Mouse (Mus musculus) G1E (cell line): ENCODE results near the gene Shmt2.
A peak's percentile ranks its signal among the peaks of the same experiment; 100 is the strongest.

Experiments
- CTCF ChIP-seq: IDR thresholded peaks from 2 replicates; pipeline ENCODE4 v1.5.1; 2012; ENCODE audit warnings: low read depth, low read length, inconsistent platforms, mixed read lengths
- GATA1 ChIP-seq: IDR thresholded peaks from 2 replicates; pipeline ENCODE4 v1.6.1; 2012; ENCODE audit warnings: borderline replicate concordance, low read length, inconsistent platforms, mixed read lengths
- GATA2 ChIP-seq: IDR thresholded peaks from 2 replicates; pipeline ENCODE4 v1.6.1; 2012; ENCODE audit warnings: low read depth, low read length, inconsistent platforms, borderline replicate concordance
- POLR2AphosphoS5 ChIP-seq: IDR thresholded peaks from 2 replicates; pipeline ENCODE4 v1.6.1; 2012; ENCODE audit warnings: low read depth, low read length, inconsistent platforms; ENCODE audit not compliant: insufficient replicate concordance
- TAL1 ChIP-seq: conservative IDR thresholded peaks from 2 replicates; pipeline ENCODE4 v1.6.1; 2012; ENCODE audit warnings: low read depth, low read length, inconsistent platforms, mixed read lengths

DNA sequence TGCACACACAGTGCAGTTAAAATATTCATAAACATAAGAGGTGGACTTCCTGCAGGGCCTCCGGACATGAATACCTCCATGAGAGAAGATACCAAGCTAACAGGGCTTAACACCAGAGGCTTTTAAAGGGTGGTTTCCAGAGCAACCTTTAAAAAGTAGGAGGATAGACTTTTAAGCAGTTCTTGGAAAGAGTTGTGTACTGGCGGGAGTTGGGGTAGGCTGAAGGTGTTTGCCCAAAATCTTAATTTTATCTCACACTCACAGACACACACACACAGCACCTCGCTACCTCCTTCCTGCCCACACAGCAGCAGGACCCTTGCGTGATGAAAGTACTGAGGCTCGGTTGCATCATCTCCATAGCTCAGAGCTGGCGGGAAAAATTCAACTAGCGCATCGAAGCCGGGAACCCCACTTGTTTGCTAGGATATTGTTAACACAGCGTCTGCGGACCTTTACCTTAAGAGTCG is 598 bp downstream of the Shmt2 start:
- TF ChIP-seq CTCF (no peak), GATA1 (no peak), TAL1 (peak; percentile 43; the same call in 1 of the 2 replicates), GATA2 (no peak), POLR2AphosphoS5 (no peak)
